Mouse (Mus musculus): Measurements from ENCODE around the gene Mrpl53. TPM values are rescaled to one million over a fixed set of nuclear protein-coding genes. Genes with fewer than 3 reads are reported as not detected.
"Not testable (repeated sequence)": the region's sequence is repeated elsewhere in the genome, so short reads cannot be mapped to it uniquely, and the experiment has no call there.

Gene Mrpl53
- total and polyA plus RNA-seq, 2 experiments, result 73.8 to 78.2 TPM

DNA sequence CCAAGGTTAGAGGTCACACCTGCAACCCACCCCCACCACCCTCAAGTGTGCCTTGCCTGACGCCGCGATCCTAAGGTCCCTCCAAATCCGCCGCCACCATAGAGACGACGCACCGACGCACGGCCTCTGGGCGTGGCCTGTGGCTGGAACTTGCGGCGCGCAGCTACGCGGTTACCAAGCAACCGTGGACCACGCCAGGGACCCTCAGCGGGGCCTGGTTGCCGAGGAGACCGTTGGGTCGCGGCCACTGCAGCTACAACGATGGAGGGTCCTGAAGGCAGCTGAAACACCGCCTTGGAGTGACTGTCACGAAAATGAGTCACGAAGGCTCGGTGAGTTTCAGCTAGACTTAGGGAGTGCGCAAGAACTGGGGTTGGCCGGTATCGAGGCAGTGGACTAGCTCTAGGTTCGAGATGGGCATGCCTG, 47.4 kb downstream of the Mrpl53 start, which contains the start of the genes Wdr54 and 1700003E16Rik:
Gene Wdr54 (minus strand): TSS at position 139 of the 426 bp plus-strand sequence.
Gene 1700003E16Rik (plus strand): TSS at position 146 of the 426 bp plus-strand sequence.
- no peaks in the 10 kb centered on the region for H3K27me3 ChIP-seq (ENCODE audit: control insufficient read depth, insufficient read depth, low read length)
- no peaks in the 10 kb centered on the region for H3K36me3 ChIP-seq (ENCODE audit: control insufficient read depth, insufficient read depth, low read length)
- H3K4me3 ChIP-seq (ENCODE audit: insufficient read depth, low read depth, low read length), result peak within 1 kb of the TSS; percentile 65
- peak within 1 kb of the TSS; percentile 56 for H3K9ac ChIP-seq (ENCODE audit: low read depth, low read length)
- no peak for DNase-seq (ENCODE audit: extremely low read depth, low read depth, low spot score)
- WGBS, result 2% methylated on average over 32 of the region's 32 CpGs
- H3K4me1 ChIP-seq (ENCODE audit: control insufficient read depth, insufficient read depth, low read length), result peaks cover 6% of the 10 kb centered on the region; the same call in 1 of the 2 replicates
- H3K27ac ChIP-seq (replicated peaks; ENCODE audit: insufficient read depth, low read depth, low read length), result no peak within 1 kb of the TSS
- no peaks in the 10 kb centered on the region for H3K79me2 ChIP-seq (ENCODE audit: control insufficient read depth, insufficient read depth, low read length)
- TF ChIP-seq CTCF (IDR thresholded peaks at IDR 0.05; ENCODE audit: low read depth, low read length) (no peak), POLR2A (IDR thresholded peaks at IDR 0.05; ENCODE audit: extremely low read depth, insufficient read depth, low read length) (no peak)

DNA sequence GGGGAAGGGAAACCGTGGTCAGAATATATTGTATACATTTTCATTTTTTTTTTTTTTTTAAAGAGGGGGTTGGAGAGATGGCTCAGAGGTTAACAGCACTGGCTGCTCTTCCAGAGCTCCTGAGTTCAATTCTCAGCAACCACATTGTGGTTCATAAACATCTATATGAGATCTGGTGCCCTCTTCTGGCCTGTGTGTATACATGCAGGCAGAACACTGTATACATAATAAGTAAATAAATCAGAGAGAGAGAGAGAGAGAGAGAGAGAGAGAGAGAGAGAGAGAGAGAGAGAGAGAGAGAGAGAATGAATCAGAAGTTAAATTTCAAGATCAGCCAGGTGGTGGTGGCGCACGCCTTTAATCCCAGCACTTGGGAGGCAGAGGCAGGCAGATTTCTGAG, 50.6 kb downstream of the Mrpl53 start:
- H3K36me3 ChIP-seq (ENCODE audit: control insufficient read depth, insufficient read depth, low read length); H3K27ac ChIP-seq (replicated peaks; ENCODE audit: insufficient read depth, low read depth, low read length); H3K27me3 ChIP-seq (ENCODE audit: control insufficient read depth, insufficient read depth, low read length); H3K4me3 ChIP-seq (ENCODE audit: insufficient read depth, low read depth, low read length); H3K9ac ChIP-seq (ENCODE audit: low read depth, low read length); H3K79me2 ChIP-seq (ENCODE audit: control insufficient read depth, insufficient read depth, low read length); H3K4me1 ChIP-seq (ENCODE audit: control insufficient read depth, insufficient read depth, low read length): not testable (repeated sequence)
- 0 out of 2 replicates have a peak, but pooled peaks have one; percentile 11 for TF ChIP-seq CTCF (IDR thresholded peaks at IDR 0.05; ENCODE audit: low read depth, low read length)
- DNase-seq (ENCODE audit: extremely low read depth, low read depth, low spot score), result peak; percentile 50
- WGBS, result 32% methylated on average over 3 of the region's 3 CpGs

Other genes with a start within 250 kb of the Mrpl53 start
- gene Sema4f, start 169.3 kb upstream of the Mrpl53 start, total RNA-seq (2014; rRNA removed), result not detected in 2 replicates
- gene Sema4f, start 169.3 kb upstream of the Mrpl53 start, polyA plus RNA-seq (2012; rRNA removed), result not detected in 2 replicates
- not detected in 2 replicates for gene M1ap, start 162.1 kb upstream of the Mrpl53 start, total RNA-seq (2014; rRNA removed)
- gene M1ap, start 162.1 kb upstream of the Mrpl53 start, polyA plus RNA-seq (2012; rRNA removed), result 0.17 TPM in 1 of 2 replicates, not detected in the other
- 1.2 and 2.2 TPM in 2 replicates for gene Dok1, start 75.6 kb upstream of the Mrpl53 start, total RNA-seq (2014; rRNA removed)
- 1.3 and 1.4 TPM in 2 replicates for gene Dok1, start 75.6 kb upstream of the Mrpl53 start, polyA plus RNA-seq (2012; rRNA removed)
- gene Loxl3, start 74.9 kb upstream of the Mrpl53 start, total RNA-seq (2014; rRNA removed), result 1.2 and 1.3 TPM in 2 replicates
- 0.85 and 1.1 TPM in 2 replicates for gene Loxl3, start 74.9 kb upstream of the Mrpl53 start, polyA plus RNA-seq (2012; rRNA removed)
- 109 and 114 TPM in 2 replicates for gene Aup1, start 54.5 kb upstream of the Mrpl53 start, total RNA-seq (2014; rRNA removed)
- gene Aup1, start 54.5 kb upstream of the Mrpl53 start, polyA plus RNA-seq (2012; rRNA removed), result 593 and 598 TPM in 2 replicates
- 14.0 and 17.5 TPM in 2 replicates for gene Htra2, start 53.8 kb upstream of the Mrpl53 start, total RNA-seq (2014; rRNA removed)
- 23.3 and 24.1 TPM in 2 replicates for gene Htra2, start 53.8 kb upstream of the Mrpl53 start, polyA plus RNA-seq (2012; rRNA removed)
- 7.4 and 7.5 TPM in 2 replicates for gene Dqx1, start 51.2 kb upstream of the Mrpl53 start, total RNA-seq (2014; rRNA removed)
- gene Dqx1, start 51.2 kb upstream of the Mrpl53 start, polyA plus RNA-seq (2012; rRNA removed), result 8.1 and 9.6 TPM in 2 replicates
- not detected in 2 replicates for gene Tlx2, start 38.7 kb upstream of the Mrpl53 start, total RNA-seq (2014; rRNA removed)
- not detected in 2 replicates for gene Tlx2, start 38.7 kb upstream of the Mrpl53 start, polyA plus RNA-seq (2012; rRNA removed)
- 4.1 and 6.1 TPM in 2 replicates for gene Pcgf1, start 31.2 kb upstream of the Mrpl53 start, total RNA-seq (2014; rRNA removed)
- gene Pcgf1, start 31.2 kb upstream of the Mrpl53 start, polyA plus RNA-seq (2012; rRNA removed), result 7.7 and 10.8 TPM in 2 replicates
- gene Lbx2, start 22.7 kb upstream of the Mrpl53 start, total RNA-seq (2014; rRNA removed), result 0.65 and 0.81 TPM in 2 replicates
- 0.34 and 1.1 TPM in 2 replicates for gene Lbx2, start 22.7 kb upstream of the Mrpl53 start, polyA plus RNA-seq (2012; rRNA removed)
- 3.0 and 3.4 TPM in 2 replicates for gene Ccdc142, start 7.4 kb upstream of the Mrpl53 start, total RNA-seq (2014; rRNA removed)
- 4.2 and 5.4 TPM in 2 replicates for gene Ccdc142, start 7.4 kb upstream of the Mrpl53 start, polyA plus RNA-seq (2012; rRNA removed)
- 1.4 and 1.8 TPM in 2 replicates for gene Gm42688, start 7.4 kb upstream of the Mrpl53 start, total RNA-seq (2014; rRNA removed)
- 2.0 and 2.5 TPM in 2 replicates for gene Gm42688, start 7.4 kb upstream of the Mrpl53 start, polyA plus RNA-seq (2012; rRNA removed)
- gene Mogs, start 6.5 kb downstream of the Mrpl53 start, total RNA-seq (2014; rRNA removed), result 28.2 and 38.7 TPM in 2 replicates
- gene Mogs, start 6.5 kb downstream of the Mrpl53 start, polyA plus RNA-seq (2012; rRNA removed), result 51.3 and 66.1 TPM in 2 replicates
- gene Wbp1, start 12.5 kb downstream of the Mrpl53 start, total RNA-seq (2014; rRNA removed), result 39.5 and 48.3 TPM in 2 replicates
- gene Wbp1, start 12.5 kb downstream of the Mrpl53 start, polyA plus RNA-seq (2012; rRNA removed), result 85.1 and 112 TPM in 2 replicates
- 9.5 and 10.3 TPM in 2 replicates for gene Ino80b, start 16.4 kb downstream of the Mrpl53 start, total RNA-seq (2014; rRNA removed)
- 23.8 and 26.5 TPM in 2 replicates for gene Ino80b, start 16.4 kb downstream of the Mrpl53 start, polyA plus RNA-seq (2012; rRNA removed)
- 4.7 and 6.9 TPM in 2 replicates for gene Rtkn, start 26.4 kb downstream of the Mrpl53 start, total RNA-seq (2014; rRNA removed)
- gene Rtkn, start 26.4 kb downstream of the Mrpl53 start, polyA plus RNA-seq (2012; rRNA removed), result 12.2 and 17.4 TPM in 2 replicates
- gene Wdr54, start 47.4 kb downstream of the Mrpl53 start, total RNA-seq (2014; rRNA removed), result 0.13 and 0.28 TPM in 2 replicates
- 1.7 and 2.4 TPM in 2 replicates for gene Wdr54, start 47.4 kb downstream of the Mrpl53 start, polyA plus RNA-seq (2012; rRNA removed)
- 0.09 and 0.13 TPM in 2 replicates for gene 1700003E16Rik, start 47.4 kb downstream of the Mrpl53 start, total RNA-seq (2014; rRNA removed)
- 0.22 and 0.29 TPM in 2 replicates for gene 1700003E16Rik, start 47.4 kb downstream of the Mrpl53 start, polyA plus RNA-seq (2012; rRNA removed)
- gene Dctn1, start 56.9 kb downstream of the Mrpl53 start, total RNA-seq (2014; rRNA removed), result 13.5 and 17.1 TPM in 2 replicates
- 27.4 and 36.0 TPM in 2 replicates for gene Dctn1, start 56.9 kb downstream of the Mrpl53 start, polyA plus RNA-seq (2012; rRNA removed)
- under 0.01 and 0.07 TPM in 2 replicates for gene Slc4a5, start 110.8 kb downstream of the Mrpl53 start, total RNA-seq (2014; rRNA removed)
- gene Slc4a5, start 110.8 kb downstream of the Mrpl53 start, polyA plus RNA-seq (2012; rRNA removed), result 0.28 TPM in 1 of 2 replicates, not detected in the other
- 0.83 and 1.6 TPM in 2 replicates for gene Mthfd2, start 216.9 kb downstream of the Mrpl53 start, total RNA-seq (2014; rRNA removed)
- 0.98 and 1.1 TPM in 2 replicates for gene Mthfd2, start 216.9 kb downstream of the Mrpl53 start, polyA plus RNA-seq (2012; rRNA removed)
- 35.2 and 40.4 TPM in 2 replicates for gene Mob1a, start 217.0 kb downstream of the Mrpl53 start, total RNA-seq (2014; rRNA removed)
- gene Mob1a, start 217.0 kb downstream of the Mrpl53 start, polyA plus RNA-seq (2012; rRNA removed), result 11.6 and 11.9 TPM in 2 replicates
- gene Bola3, start 240.1 kb downstream of the Mrpl53 start, total RNA-seq (2014; rRNA removed), result 26.4 and 47.1 TPM in 2 replicates
- gene Bola3, start 240.1 kb downstream of the Mrpl53 start, polyA plus RNA-seq (2012; rRNA removed), result 144 and 246 TPM in 2 replicates